Mouse (Mus musculus) kidney, postnatal 0 days (tissue): ENCODE data around the gene Olfr1014. TPM values are rescaled to one million over a fixed set of nuclear protein-coding genes. Genes with fewer than 3 reads are reported as not detected.

Source experiments
- ATAC-seq: fragments of 200-750 bp; cut with Nextera tagmentation; replicated peaks from 2 replicates; pipeline ENCODE4 v1.8.0; 2017; ENCODE audit warnings: low read depth, moderate number of reproducible peaks, moderate TSS enrichment, moderate library complexity; ENCODE audit not compliant: low FRiP score
- DNase-seq: peaks from one replicate; pipeline ENCODE4 v3.0.0-alpha.2; 2016; ENCODE audit warnings: low spot score
- H3K27ac ChIP-seq: fragments of 300-500 bp; sonication (generic); 2 replicates; pipeline ENCODE4 v1.5.1; 2014; ENCODE audit warnings: mild to moderate bottlenecking
- H3K27me3 ChIP-seq: fragments of 300-500 bp; sonication (generic); 2 replicates; pipeline ENCODE4 v1.6.1; 2014; ENCODE audit warnings: low read length, mixed read lengths; ENCODE audit not compliant: insufficient read depth
- H3K36me3 ChIP-seq: fragments of 300-500 bp; sonication (generic); 2 replicates; pipeline ENCODE4 v1.6.1; 2014; ENCODE audit warnings: low read length, mixed read lengths; ENCODE audit not compliant: insufficient read depth
- H3K4me1 ChIP-seq: fragments of 300-500 bp; sonication (generic); replicated peaks from 2 replicates; pipeline ENCODE4 v1.6.1; 2014; ENCODE audit warnings: antibody characterized with exemption, low read length, mixed read lengths; ENCODE audit not compliant: insufficient read depth
- H3K4me2 ChIP-seq: fragments of 300-500 bp; sonication (generic); 2 replicates; pipeline ENCODE4 v1.6.1; 2014; ENCODE audit warnings: mild to moderate bottlenecking, low read length, moderate library complexity, mixed read lengths
- H3K4me3 ChIP-seq: fragments of 300-500 bp; sonication (generic); replicated peaks from 2 replicates; pipeline ENCODE4 v1.5.1; 2014; ENCODE audit warnings: low read depth, low read length
- H3K9ac ChIP-seq: fragments of 300-500 bp; sonication (generic); 2 replicates; pipeline ENCODE4 v1.6.1; 2014; ENCODE audit warnings: low read depth, low read length
- H3K9me3 ChIP-seq: fragments of 300-500 bp; sonication (generic); replicated peaks from 2 replicates; pipeline ENCODE4 v1.6.1; 2016; ENCODE audit warnings: low read length, inconsistent platforms, mixed read lengths
- CTCF ChIP-seq: IDR thresholded peaks from 2 replicates; pipeline ENCODE4 v1.5.1; 2016; ENCODE audit warnings: antibody characterized with exemption, low read depth, mild to moderate bottlenecking, moderate library complexity
- WGBS: fragments of 180-500 bp; shearing (Covaris S2); extraction: QIAGEN DNeasy Blood & Tissue Kit; methylation state at CpG from one replicate; pipeline ENCODE4 v1.1.7; 2014; 5-methylcytosine and 5-hydroxymethylcytosine counted together
- polyA plus RNA-seq: library from polyadenylated mRNA; unstranded; fragments of >200 nt; fragmentation: Nextera tagmentation; extraction: Ambion mirVana; gene quantifications from 2 replicates; pipeline ENCODE4 v1.2.1, GENCODE M21; 2015

The Olfr1014 gene
- polyA plus RNA-seq, result not detected in 2 replicates

GRCm38 (mm10) chr2:85772413-85772812 is at the start of gene Olfr1014:
TSS of gene Olfr1014 (plus strand) at chr2:85772713.
- Histone ChIP-seq H3K9me3 (no peaks in the 10 kb centered on the region), H3K27me3 (no peaks in the 10 kb centered on the region), H3K4me2 (no peak within 1 kb of the TSS), H3K4me1 (no peaks in the 10 kb centered on the region), H3K9ac (no peak within 1 kb of the TSS), H3K4me3 (no peak within 1 kb of the TSS), H3K36me3 (no peaks in the 10 kb centered on the region), H3K27ac (no peak within 1 kb of the TSS)
- ATAC-seq, result no peak
- no peak for TF ChIP-seq CTCF
- DNase-seq, result no peak

- Histone ChIP-seq H3K27me3 (no peaks in the 10 kb centered on the region), H3K4me2 (no peak overlapping the region), H3K4me1 (no peaks in the 10 kb centered on the region), H3K36me3 (no peaks in the 10 kb centered on the region), H3K9me3 (no peaks in the 10 kb centered on the region), H3K27ac (no peak overlapping the region), H3K4me3 (no peak overlapping the region), H3K9ac (no peak overlapping the region)
- peak; percentile 69 for DNase-seq
- no peak for ATAC-seq
- peak; percentile 85 for TF ChIP-seq CTCF
- 15% methylated on average over 3 of the region's 3 CpGs for WGBS
Measured at GRCm38 (mm10) chr2:85725793-85726192, 46.7 kb upstream of the Olfr1014 start.

GRCm38 (mm10) chr2:85753822-85754221 is 18.7 kb upstream of the Olfr1014 start:
- 86% methylated on average over 4 of the region's 4 CpGs for WGBS
- H3K9ac ChIP-seq, result no peak overlapping the region
- H3K27me3 ChIP-seq, result no peaks in the 10 kb centered on the region
- H3K4me3 ChIP-seq, result no peak overlapping the region
- no peak for TF ChIP-seq CTCF
- H3K4me1 ChIP-seq, result no peaks in the 10 kb centered on the region
- no peaks in the 10 kb centered on the region for H3K36me3 ChIP-seq
- no peaks in the 10 kb centered on the region for H3K9me3 ChIP-seq
- no peak overlapping the region for H3K27ac ChIP-seq
- DNase-seq (no peak), ATAC-seq (no peak)
- no peak overlapping the region for H3K4me2 ChIP-seq

GRCm38 (mm10) chr2:85762666-85763065 is 9.8 kb upstream of the Olfr1014 start, which contains the start of gene Olfr1012:
TSS of gene Olfr1012 (minus strand) at chr2:85762766.
- 66% methylated on average over 1 of the region's 1 CpGs for WGBS
- no peak for ATAC-seq

GRCm38 (mm10) chr2:85766798-85767197 is 5.7 kb upstream of the Olfr1014 start, which contains the start of gene Olfr1013:
TSS of gene Olfr1013 (plus strand) at chr2:85767098.
- Histone ChIP-seq H3K4me2 (no peak within 1 kb of the TSS), H3K27me3 (no peaks in the 10 kb centered on the region), H3K27ac (no peak within 1 kb of the TSS), H3K9me3 (no peaks in the 10 kb centered on the region), H3K4me1 (no peaks in the 10 kb centered on the region), H3K36me3 (no peaks in the 10 kb centered on the region), H3K4me3 (no peak within 1 kb of the TSS), H3K9ac (no peak within 1 kb of the TSS)
- ATAC-seq (no peak), DNase-seq (no peak)
- TF ChIP-seq CTCF, result no peak

More at GRCm38 (mm10) chr2:85762666-85763065, 9.8 kb upstream of the Olfr1014 start, which contains the start of gene Olfr1012:
- no peak within 1 kb of the TSS for H3K27ac ChIP-seq
- no peaks in the 10 kb centered on the region for H3K9me3 ChIP-seq
- TF ChIP-seq CTCF, result no peak
- H3K4me3 ChIP-seq, result no peak within 1 kb of the TSS
- H3K4me1 ChIP-seq, result no peaks in the 10 kb centered on the region
- DNase-seq, result no peak
- no peaks in the 10 kb centered on the region for H3K27me3 ChIP-seq
- H3K36me3 ChIP-seq, result no peaks in the 10 kb centered on the region
- no peak within 1 kb of the TSS for H3K4me2 ChIP-seq
- H3K9ac ChIP-seq, result no peak within 1 kb of the TSS

GRCm38 (mm10) chr2:85781717-85782116 is 9.2 kb downstream of the Olfr1014 start, which contains the start of gene Olfr1015:
TSS of gene Olfr1015 (plus strand) at chr2:85782017.
- no peak for DNase-seq
- no peak within 1 kb of the TSS for H3K4me3 ChIP-seq
- no peak within 1 kb of the TSS for H3K9ac ChIP-seq
- H3K9me3 ChIP-seq, result no peaks in the 10 kb centered on the region
- no peak within 1 kb of the TSS for H3K4me2 ChIP-seq
- no peak for ATAC-seq
- H3K27me3 ChIP-seq, result no peaks in the 10 kb centered on the region
- H3K4me1 ChIP-seq, result no peaks in the 10 kb centered on the region
- H3K36me3 ChIP-seq, result no peaks in the 10 kb centered on the region
- TF ChIP-seq CTCF, result no peak
- H3K27ac ChIP-seq, result no peak within 1 kb of the TSS

- 70% methylated on average over 2 of the region's 2 CpGs for WGBS
- Histone ChIP-seq H3K27ac (no peak overlapping the region), H3K27me3 (no peaks in the 10 kb centered on the region), H3K4me2 (no peak overlapping the region), H3K4me1 (no peaks in the 10 kb centered on the region), H3K9ac (no peak overlapping the region), H3K36me3 (no peaks in the 10 kb centered on the region), H3K9me3 (no peaks in the 10 kb centered on the region), H3K4me3 (no peak overlapping the region)
- no peak for TF ChIP-seq CTCF
- DNase-seq (no peak), ATAC-seq (no peak)
Measured at GRCm38 (mm10) chr2:85792331-85792730, 19.8 kb downstream of the Olfr1014 start.
